Mouse (Mus musculus) MEL (cell line): ENCODE results near the gene Gm45808. TPM values are rescaled to one million over a fixed set of nuclear protein-coding genes. Genes with fewer than 3 reads are reported as not detected.
A peak's percentile ranks its signal among the peaks of the same experiment; 100 is the strongest.

Experiments
- DNase-seq: peaks from one replicate; pipeline ENCODE4 v3.0.0; 2011; ENCODE audit warnings: low read depth, low spot score
- H3K27ac ChIP-seq: 2 replicates; pipeline ENCODE4 v1.5.1; 2012; ENCODE audit warnings: low read depth, mild to moderate bottlenecking, control low read depth, low read length, moderate library complexity; ENCODE audit not compliant: control insufficient read depth
- H3K27me3 ChIP-seq, 2 experiments: fragments of 150-350 bp in 1 of 2; sonication (generic) in 1 of 2; 2 replicates each; pipeline ENCODE4 v1.6.1; 2012; ENCODE audit warnings: low read length in 2 of 2, mild to moderate bottlenecking in 2 of 2, improper control_type of control experiment in 1 of 2, moderate library complexity in 1 of 2; ENCODE audit not compliant: insufficient read depth in 2 of 2, control insufficient read depth in 1 of 2
- H3K36me3 ChIP-seq, 2 experiments: 2 replicates each; pipeline ENCODE4 v1.6.1; 2012 to 2014; ENCODE audit warnings: low read length in 2 of 2, improper control_type of control experiment in 1 of 2, inconsistent platforms in 1 of 2, mild to moderate bottlenecking in 1 of 2; ENCODE audit not compliant: insufficient read depth in 2 of 2, control insufficient read depth in 1 of 2
- H3K4me1 ChIP-seq, 2 experiments: fragments of 150-350 bp in 1 of 2; sonication (generic) in 1 of 2; 2 replicates each; pipeline ENCODE4 v1.6.1; 2012; ENCODE audit warnings: low read length in 2 of 2, improper control_type of control experiment in 1 of 2, mild to moderate bottlenecking in 1 of 2; ENCODE audit not compliant: insufficient read depth in 2 of 2, control insufficient read depth in 1 of 2
- H3K4me3 ChIP-seq, 2 experiments: fragments of 150-350 bp in 1 of 2; sonication (generic) in 1 of 2; 2 replicates each; pipeline ENCODE4 v1.5.1; 2012; ENCODE audit warnings: low read depth in 2 of 2, low read length in 2 of 2, mild to moderate bottlenecking in 2 of 2, moderate library complexity in 2 of 2, control low read depth in 1 of 2, improper control_type of control experiment in 1 of 2; ENCODE audit not compliant: control insufficient read depth in 1 of 2, insufficient read depth in 1 of 2
- H3K79me2 ChIP-seq: 2 replicates; pipeline ENCODE4 v1.6.1; 2012; ENCODE audit warnings: mild to moderate bottlenecking, low read length, moderate library complexity; ENCODE audit not compliant: control insufficient read depth, poor library complexity, insufficient read depth
- H3K9ac ChIP-seq: 2 replicates; pipeline ENCODE4 v1.6.1; 2012; ENCODE audit warnings: low read depth, mild to moderate bottlenecking, control low read depth, low read length, moderate library complexity; ENCODE audit not compliant: control insufficient read depth, poor library complexity, severe bottlenecking
- H3K9me3 ChIP-seq: fragments of 150-350 bp; sonication (generic); replicated peaks from 2 replicates; pipeline ENCODE4 v1.6.1; 2012; ENCODE audit warnings: mild to moderate bottlenecking, low read length, improper control_type of control experiment, moderate library complexity; ENCODE audit not compliant: insufficient read depth
- BHLHE40 ChIP-seq: IDR thresholded peaks from 2 replicates; pipeline ENCODE4 v1.6.1; 2012; ENCODE audit warnings: low read depth, mild to moderate bottlenecking, inconsistent platforms, low read length, improper control_type of control experiment, borderline replicate concordance
- CTCF ChIP-seq, 3 experiments: IDR thresholded peaks in 2 of 3; conservative IDR thresholded peaks in 1 of 3; 2 replicates each; pipeline ENCODE4 v1.5.1; 2011 to 2012; ENCODE audit warnings: low read length in 3 of 3, low read depth in 2 of 3, mild to moderate bottlenecking in 2 of 3, improper control_type of control experiment in 1 of 3, inconsistent platforms in 1 of 3, mixed read lengths in 1 of 3, moderate library complexity in 1 of 3; ENCODE audit not compliant: control insufficient read depth in 1 of 3, insufficient read depth in 1 of 3, poor library complexity in 1 of 3, severe bottlenecking in 1 of 3
- E2F4 ChIP-seq: IDR thresholded peaks from 2 replicates; pipeline ENCODE4 v1.6.1; 2011; ENCODE audit warnings: low read depth, low read length, improper control_type of control experiment, borderline replicate concordance
- HCFC1 ChIP-seq: IDR thresholded peaks from 2 replicates; pipeline ENCODE4 v1.6.1; 2012; ENCODE audit warnings: low read depth, mild to moderate bottlenecking, inconsistent platforms, low read length, improper control_type of control experiment, moderate library complexity
- JUND ChIP-seq: IDR thresholded peaks from 2 replicates; pipeline ENCODE4 v1.6.1; 2011; ENCODE audit warnings: low read depth, mild to moderate bottlenecking, improper control_type of control experiment, low read length
- MAZ ChIP-seq: IDR thresholded peaks from 2 replicates; pipeline ENCODE4 v1.6.1; 2012; ENCODE audit warnings: low read depth, mild to moderate bottlenecking, inconsistent platforms, low read length, improper control_type of control experiment
- MEF2A ChIP-seq: IDR thresholded peaks from 2 replicates; pipeline ENCODE4 v1.6.1; 2014; ENCODE audit warnings: low read depth, mild to moderate bottlenecking, inconsistent platforms, low read length, improper control_type of control experiment; ENCODE audit not compliant: poor library complexity, insufficient replicate concordance, severe bottlenecking; ENCODE audit errors: extremely low read depth
- MXI1 ChIP-seq: IDR thresholded peaks from 2 replicates; pipeline ENCODE4 v1.6.1; 2011; ENCODE audit warnings: mild to moderate bottlenecking, low read depth, low read length, improper control_type of control experiment
- MYC ChIP-seq: IDR thresholded peaks from 2 replicates; pipeline ENCODE4 v1.6.1; 2011; ENCODE audit warnings: low read depth, mild to moderate bottlenecking, low read length, improper control_type of control experiment, moderate library complexity
- NELFE ChIP-seq: IDR thresholded peaks from 2 replicates; pipeline ENCODE4 v1.6.1; 2011; ENCODE audit warnings: low read depth, low read length, improper control_type of control experiment
- SIN3A ChIP-seq: IDR thresholded peaks from 2 replicates; pipeline ENCODE4 v1.6.1; 2012; ENCODE audit warnings: low read length, improper control_type of control experiment, inconsistent platforms
- UBTF ChIP-seq: IDR thresholded peaks from 2 replicates; pipeline ENCODE4 v1.6.1; 2012; ENCODE audit warnings: low read depth, mild to moderate bottlenecking, inconsistent platforms, low read length, improper control_type of control experiment, moderate library complexity, borderline replicate concordance; ENCODE audit not compliant: insufficient read depth
- USF1 ChIP-seq: IDR thresholded peaks from 2 replicates; pipeline ENCODE4 v1.6.1; 2014; ENCODE audit warnings: low read depth, mild to moderate bottlenecking, inconsistent platforms, low read length, improper control_type of control experiment, moderate library complexity
- USF2 ChIP-seq, 2 experiments: IDR thresholded peaks; 2 replicates each; pipeline ENCODE4 v1.6.1; 2011 to 2012; ENCODE audit warnings: improper control_type of control experiment in 2 of 2, low read length in 2 of 2, borderline replicate concordance in 1 of 2, inconsistent platforms in 1 of 2, low read depth in 1 of 2, mild to moderate bottlenecking in 1 of 2; ENCODE audit not compliant: insufficient read depth in 1 of 2
- ZNF384 ChIP-seq: IDR thresholded peaks from 2 replicates; pipeline ENCODE4 v1.6.1; 2012; ENCODE audit warnings: low read depth, mild to moderate bottlenecking, inconsistent platforms, low read length, improper control_type of control experiment
- polyA plus RNA-seq, 2 experiments: library from polyadenylated mRNA; stranded (reverse) in 1 of 2; unstranded in 1 of 2; fragments of >175 nt in 1 of 2; fragments of >200 nt in 1 of 2; gene quantifications; 2 replicates each; pipeline versions ENCODE4 v1.2.1 to v1.2.4; 2012; ENCODE audit warnings: low replicate concordance in 2 of 2, low read depth in 1 of 2; ENCODE audit not compliant: insufficient read length in 2 of 2, insufficient read depth in 1 of 2, missing spikeins in 1 of 2
- total RNA-seq: library from RNA; depleted of rRNA; stranded (reverse); fragments of 300-350 nt; gene quantifications from 2 replicates; pipeline ENCODE4 v1.2.3, GENCODE M21; 2012

Gm45808 gene
- total and polyA plus RNA-seq, 3 experiments = not detected

DNA sequence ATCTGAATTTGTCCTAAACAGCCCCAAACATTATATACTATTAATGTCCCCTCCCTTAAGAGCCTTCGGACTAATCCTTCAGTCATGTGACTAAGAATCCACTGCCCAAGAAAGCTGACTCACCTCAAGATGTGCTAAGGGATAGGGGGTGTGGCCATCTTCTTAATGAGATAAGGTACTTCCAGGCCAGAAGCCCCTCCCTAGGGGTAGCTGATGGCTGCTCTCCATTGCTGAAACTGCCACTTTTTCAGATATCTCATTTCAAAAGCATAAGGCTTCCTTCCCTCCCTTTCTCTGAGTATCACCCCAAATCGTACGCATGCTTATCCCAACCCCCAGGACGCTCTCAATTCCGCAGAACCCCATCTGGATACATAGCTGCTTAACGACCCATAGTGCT, 21.9 kb upstream of the Gm45808 start (continued):
- TF ChIP-seq UBTF (no peak), MYC (peak; percentile 69; the same call in 1 of the 2 replicates), USF1 (peak; percentile 93), USF2 (IDR thresholded peaks at IDR 0.05; ENCODE audit: borderline replicate concordance in 1 of 2, insufficient read depth in 1 of 2, low read depth in 1 of 2, low read length in 2 of 2) (peak in 1 of 2 experiments; percentile 62; a peak in 1 of 4 replicates), SIN3A (peak; percentile 86), MEF2A (no peak), JUND (no peak; the same call in 1 of the 2 replicates), CTCF (IDR thresholded peaks at IDR 0.05 in 2 of 3, conservative IDR thresholded peaks at IDR 0.05 in 1 of 3; ENCODE audit: control insufficient read depth in 1 of 3, insufficient read depth in 1 of 3, low read depth in 2 of 3, low read length in 3 of 3, poor library complexity in 1 of 3, severe bottlenecking in 1 of 3) (no peak), MXI1 (peak; percentile 73; the same call in 1 of the 2 replicates)

DNA sequence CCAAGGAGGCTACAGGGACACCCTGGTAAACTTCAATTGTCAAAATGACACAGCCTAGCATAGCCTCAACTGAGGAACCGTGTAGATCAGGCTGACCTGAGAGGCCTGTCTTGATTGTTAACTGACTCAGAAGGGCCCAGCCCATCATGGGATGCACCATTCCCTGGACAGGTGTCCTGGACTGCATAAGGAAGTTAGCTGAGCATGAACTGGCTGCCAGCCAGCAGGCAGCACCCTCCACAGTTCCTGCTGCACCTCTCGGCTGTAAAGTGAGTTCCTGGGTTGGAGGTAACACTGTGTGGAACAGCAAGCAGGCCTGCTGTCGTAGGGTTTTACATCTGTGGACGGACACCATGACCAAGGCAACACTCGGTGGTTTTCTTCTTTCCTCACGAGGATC, 21.0 kb upstream of the Gm45808 start:
- H3K9ac ChIP-seq = no peak overlapping the region; the same call in 1 of the 2 replicates
- peaks cover 26% of the 10 kb centered on the region for H3K79me2 ChIP-seq
- no peak overlapping the region for H3K4me3 ChIP-seq
- H3K9me3 ChIP-seq = no peaks in the 10 kb centered on the region
- no peaks in the 10 kb centered on the region for H3K27me3 ChIP-seq
- DNase-seq = peak; percentile 55
- H3K27ac ChIP-seq = peak overlapping the region; percentile 95
- peaks cover 7 to 10% of the 10 kb centered on the region in 2 experiments for H3K4me1 ChIP-seq
- peaks cover 8 to 16% of the 10 kb centered on the region in 2 experiments for H3K36me3 ChIP-seq
- TF ChIP-seq MYC (no peak), BHLHE40 (no peak), ZNF384 (no peak), JUND (no peak), NELFE (no peak), MAZ (no peak), E2F4 (no peak)

DNA sequence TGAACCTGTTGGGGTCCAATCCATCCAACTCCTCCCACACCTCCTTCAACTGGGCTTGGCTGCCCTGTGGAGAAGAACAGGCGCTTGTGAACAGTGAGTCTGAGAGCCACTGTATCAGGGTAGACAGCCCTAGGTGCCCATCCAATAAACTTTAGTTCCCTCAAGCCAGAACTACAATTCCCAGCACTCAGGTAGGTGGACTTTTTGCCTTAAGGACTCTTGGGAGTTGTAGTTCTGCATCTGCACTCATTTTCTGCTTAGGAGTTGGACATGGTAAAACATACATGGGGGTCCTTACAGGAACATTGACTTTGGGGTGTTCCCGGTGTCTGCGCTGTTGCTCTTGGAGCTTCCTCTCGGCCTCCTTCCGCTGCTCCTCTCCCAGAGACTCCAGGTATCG, 11.8 kb upstream of the Gm45808 start:
- H3K4me3 ChIP-seq = no peak overlapping the region
- no peaks in the 10 kb centered on the region for H3K27me3 ChIP-seq
- H3K36me3 ChIP-seq = peaks cover 0 to 2% of the 10 kb centered on the region in 2 experiments; a peak in 2 of 4 replicates
- no peak overlapping the region for H3K27ac ChIP-seq
- DNase-seq = no peak
- no peaks in the 10 kb centered on the region for H3K4me1 ChIP-seq
- H3K79me2 ChIP-seq = no peaks in the 10 kb centered on the region
- TF ChIP-seq HCFC1 = peak; percentile 74
- TF ChIP-seq MXI1 = no peak
- H3K9ac ChIP-seq = no peak overlapping the region
- H3K9me3 ChIP-seq = no peaks in the 10 kb centered on the region
